Mouse (Mus musculus): ENCODE results near the gene Vamp1.

GRCm38 (mm10) chr6:125232045-125232437 is 16.7 kb downstream of the Vamp1 start:
- no peak for TF ChIP-seq CTCF (IDR thresholded peaks at IDR 0.05; ENCODE audit: control insufficient read depth, insufficient read depth, insufficient read length)
- no peak for TF ChIP-seq CEBPB (IDR thresholded peaks at IDR 0.05; ENCODE audit: low read depth)
- TF ChIP-seq USF1 (IDR thresholded peaks at IDR 0.05; ENCODE audit: low read depth) = no peak
- TF ChIP-seq MAX (IDR thresholded peaks at IDR 0.05) = no peak
- TF ChIP-seq FOSL1 (IDR thresholded peaks at IDR 0.05; ENCODE audit: insufficient read depth, low read length, poor library complexity, severe bottlenecking) = no peak
- no peak for TF ChIP-seq MYOD1 (IDR thresholded peaks at IDR 0.05; ENCODE audit: control insufficient read depth, insufficient read length, low read depth)
- no peak for TF ChIP-seq MYOG (IDR thresholded peaks at IDR 0.05; ENCODE audit: control insufficient read depth, extremely low read depth, insufficient read length)
